Mouse (Mus musculus) embryo, embryonic 10.5 days (tissue): ENCODE data around the gene Taf1b.
A peak's percentile ranks its signal among the peaks of the same experiment; 100 is the strongest.
"Not testable (repeated sequence)": the region's sequence is repeated elsewhere in the genome, so short reads cannot be mapped to it uniquely, and the experiment has no call there.

Source experiments
- DNase-seq: peaks from one replicate; pipeline ENCODE4 v3.0.0-alpha.2; 2015; ENCODE audit warnings: low spot score

The Taf1b gene

DNA sequence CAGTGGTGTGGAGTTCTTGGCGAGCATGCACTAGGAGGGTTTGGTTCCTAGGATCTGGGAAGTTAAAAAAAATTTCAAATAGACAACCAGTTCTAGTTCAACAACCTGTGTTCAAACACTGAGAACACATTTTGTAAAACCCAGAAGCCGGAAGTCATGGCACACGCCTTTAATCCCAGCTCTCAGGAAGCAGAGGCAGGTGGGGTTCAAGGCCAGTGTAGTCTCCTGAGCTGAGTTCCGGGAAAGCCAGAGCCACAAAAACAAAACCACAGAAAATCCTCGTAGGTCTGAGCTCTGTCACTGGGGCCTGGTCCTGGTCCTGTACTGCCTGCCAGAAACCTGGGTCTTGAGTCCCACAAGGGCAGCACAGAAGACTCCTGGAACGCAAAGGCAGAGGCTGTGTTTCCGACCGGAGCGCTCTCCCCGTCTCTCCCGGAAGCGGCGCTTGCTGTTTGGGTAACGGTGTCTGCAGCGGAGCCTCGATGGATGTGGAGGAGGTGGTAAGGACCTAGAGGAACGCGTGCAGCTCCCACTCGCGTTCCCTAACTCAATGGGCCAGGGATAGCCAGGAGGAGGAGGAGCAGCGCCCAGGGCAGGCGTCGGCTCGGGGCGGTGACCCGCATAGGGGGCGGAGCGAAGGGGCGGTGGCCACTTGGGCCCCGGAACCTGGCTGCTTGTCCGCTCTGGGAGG lies at the start of gene Taf1b:
Gene Taf1b, plus strand, starts transcription at position 210 of the 691 bp plus-strand sequence.
- peak; percentile 85 for DNase-seq

DNA sequence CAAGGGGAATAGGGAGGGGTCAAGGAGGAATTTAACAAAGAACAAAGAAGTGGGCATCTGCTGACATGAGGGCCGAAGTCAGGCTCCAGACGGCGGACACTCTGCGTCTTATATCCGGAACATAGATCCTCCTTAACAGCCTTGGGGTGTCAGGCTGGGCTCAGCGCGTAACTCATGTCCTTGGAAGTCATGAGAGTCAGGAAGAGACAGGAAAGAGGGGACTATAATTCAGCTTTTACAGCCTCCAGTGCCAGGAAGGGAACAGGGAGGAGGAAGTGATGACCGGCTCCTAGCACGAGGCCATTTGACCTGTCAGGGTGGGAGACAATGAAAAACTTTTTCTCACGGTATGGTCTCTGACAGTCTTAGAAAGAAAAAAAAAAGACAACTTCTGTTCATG lies 37.8 kb upstream of the Taf1b start:
- no peak for DNase-seq

DNA sequence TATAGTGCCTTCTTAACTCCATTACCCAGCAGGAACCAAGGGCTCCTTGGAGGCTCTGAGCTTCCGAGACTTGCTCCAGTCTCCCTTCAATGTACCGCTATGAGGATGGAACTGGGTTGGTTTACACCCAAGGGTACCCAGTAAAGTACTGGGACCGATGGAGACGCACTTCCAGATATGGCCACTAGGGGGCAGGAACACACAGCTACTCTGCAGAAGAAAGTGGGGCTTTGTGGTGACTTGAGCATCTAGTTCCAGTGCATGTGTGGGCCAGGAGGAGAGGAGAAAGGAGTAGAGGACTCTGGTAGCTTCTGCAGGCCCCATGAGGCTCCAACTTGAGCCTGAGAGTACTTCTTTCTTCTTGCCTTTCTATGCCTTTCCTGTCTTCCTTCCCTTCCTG lies 36.0 kb upstream of the Taf1b start:
- DNase-seq: not testable (repeated sequence)

DNA sequence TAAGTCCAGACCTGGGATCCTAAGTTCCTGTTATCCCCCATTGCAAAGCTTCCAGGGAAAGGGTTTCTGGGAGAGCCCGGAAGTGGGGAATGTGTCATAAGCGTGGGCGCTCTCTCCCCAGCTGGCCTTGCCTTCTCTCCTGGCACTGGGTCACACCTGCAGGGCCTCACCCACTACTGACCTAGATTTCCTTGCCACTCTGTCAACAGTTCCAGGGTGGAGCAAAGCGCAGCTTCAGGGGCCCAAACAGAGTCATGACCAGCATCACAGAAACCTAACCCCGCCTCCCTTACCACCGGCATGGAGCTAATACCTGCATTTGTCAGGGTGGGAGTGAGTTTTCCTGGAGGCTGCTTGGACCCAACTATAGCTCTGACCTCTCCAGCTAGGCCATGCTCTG lies 34.7 kb upstream of the Taf1b start:
- not testable (repeated sequence) for DNase-seq

DNA sequence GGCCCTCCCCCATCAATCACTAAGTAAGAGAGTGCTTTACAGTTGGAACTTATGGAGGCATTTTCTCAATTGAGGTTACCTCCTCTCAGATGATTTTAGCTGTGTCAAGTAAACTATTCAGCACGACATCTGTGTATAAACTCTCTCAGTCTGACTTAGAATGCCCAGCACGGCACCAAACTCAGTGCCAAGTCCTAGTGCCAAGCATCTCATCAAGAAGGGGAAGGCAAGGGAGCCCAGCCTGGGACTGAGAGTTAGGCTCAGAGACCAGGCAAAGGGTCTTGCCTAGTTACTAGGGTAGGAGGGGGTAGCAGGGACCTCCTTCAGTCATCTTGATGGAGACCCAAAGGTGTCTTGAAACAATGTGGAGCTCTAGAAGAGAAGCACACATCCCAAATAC lies 29.2 kb upstream of the Taf1b start:
- DNase-seq: no peak

DNA sequence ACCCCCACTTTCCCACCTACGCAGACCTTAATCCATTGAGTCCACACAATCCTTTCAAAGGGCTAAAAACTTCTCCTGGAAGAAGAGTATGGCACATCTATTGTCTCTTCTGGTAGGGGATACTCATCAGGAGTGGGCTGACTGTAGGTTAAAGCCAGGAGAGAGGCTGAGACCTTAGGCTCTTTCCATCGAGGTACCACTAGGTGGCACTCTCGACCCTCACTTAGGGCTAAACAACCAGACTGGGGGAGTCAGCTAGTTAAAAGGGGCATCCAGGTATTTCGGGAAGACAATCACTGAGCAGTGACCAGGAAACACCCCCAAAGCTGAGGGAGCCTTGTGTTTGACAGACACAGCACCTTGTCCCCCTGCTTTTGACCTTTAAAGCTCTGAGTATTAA lies 27.2 kb upstream of the Taf1b start:
- DNase-seq: peak; percentile 69

DNA sequence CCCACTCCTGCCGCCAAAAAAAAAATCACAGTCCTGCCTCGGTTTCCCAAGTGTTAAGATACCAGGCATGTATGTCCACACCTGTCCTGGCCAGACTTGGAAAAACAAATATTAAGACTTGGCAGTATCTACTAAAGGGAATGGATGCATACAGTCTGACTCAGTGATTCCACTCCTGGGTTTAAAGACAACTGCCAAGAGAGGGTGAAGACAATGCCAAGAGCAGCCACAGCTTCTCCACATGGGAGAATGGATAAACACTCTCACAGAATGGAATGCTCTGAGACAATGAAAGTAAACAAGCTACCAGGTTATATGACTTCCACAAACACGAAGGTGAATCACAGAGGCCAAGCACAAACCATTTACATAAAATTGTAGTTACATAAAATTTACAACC lies 24.9 kb upstream of the Taf1b start:
- DNase-seq: no peak

DNA sequence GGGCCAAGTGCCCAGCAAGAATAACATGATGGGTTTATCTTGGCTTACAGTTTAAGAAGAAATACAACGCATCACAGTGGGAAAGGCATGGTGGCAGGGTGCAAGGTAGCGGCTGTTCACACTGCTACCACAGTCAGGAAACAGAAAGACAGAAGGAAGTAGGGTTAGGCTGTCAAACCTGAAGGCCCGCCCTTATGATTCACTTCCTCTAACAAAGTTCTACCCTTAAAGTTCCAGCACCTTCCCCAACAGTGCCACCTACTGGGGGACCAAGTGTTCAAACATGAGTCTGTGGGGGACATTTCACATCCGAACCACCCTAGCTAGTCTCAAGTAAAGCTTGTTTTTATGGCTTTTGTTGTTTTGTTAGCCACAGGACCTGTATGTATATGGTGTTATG lies 13.2 kb upstream of the Taf1b start:
- no peak for DNase-seq

DNA sequence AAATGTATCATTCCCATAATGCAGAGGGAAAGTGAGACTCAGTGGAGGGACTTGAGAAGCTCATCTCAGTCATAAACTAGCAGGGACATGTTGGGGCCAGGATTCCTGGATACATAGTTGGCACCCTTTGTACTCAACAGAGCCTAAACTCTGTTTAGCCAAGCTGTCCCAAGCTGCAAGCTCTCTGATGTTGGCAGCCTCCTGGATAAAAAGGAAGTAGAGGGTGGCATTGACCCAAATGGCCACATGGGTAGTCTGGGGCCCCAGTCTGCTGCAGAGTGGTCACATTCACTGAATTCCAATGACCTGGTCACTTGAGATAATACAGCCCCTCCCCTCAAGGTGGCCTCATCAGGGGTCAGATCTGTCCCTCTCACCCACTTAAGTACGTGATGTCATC lies 11.3 kb upstream of the Taf1b start:
- DNase-seq: no peak

DNA sequence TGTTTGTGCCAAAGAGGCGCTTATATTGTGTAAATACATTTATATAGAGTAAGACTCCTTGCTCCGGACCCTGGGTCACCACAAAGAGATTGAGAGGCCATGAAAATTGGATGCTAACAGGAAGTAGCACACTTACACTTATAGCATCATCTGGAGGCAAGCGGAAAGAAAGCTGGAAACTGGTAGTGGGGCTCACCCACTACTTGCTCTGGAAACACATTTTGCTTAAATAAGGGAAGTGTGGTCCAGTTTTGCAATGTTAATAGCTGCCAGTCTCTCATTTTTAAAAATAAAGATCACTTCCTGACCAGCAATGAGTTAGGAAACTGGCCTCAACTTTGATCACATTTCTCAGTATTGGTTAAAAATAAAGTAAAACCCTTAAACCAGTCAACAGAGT lies 5.7 kb upstream of the Taf1b start:
- DNase-seq: not testable (repeated sequence)

DNA sequence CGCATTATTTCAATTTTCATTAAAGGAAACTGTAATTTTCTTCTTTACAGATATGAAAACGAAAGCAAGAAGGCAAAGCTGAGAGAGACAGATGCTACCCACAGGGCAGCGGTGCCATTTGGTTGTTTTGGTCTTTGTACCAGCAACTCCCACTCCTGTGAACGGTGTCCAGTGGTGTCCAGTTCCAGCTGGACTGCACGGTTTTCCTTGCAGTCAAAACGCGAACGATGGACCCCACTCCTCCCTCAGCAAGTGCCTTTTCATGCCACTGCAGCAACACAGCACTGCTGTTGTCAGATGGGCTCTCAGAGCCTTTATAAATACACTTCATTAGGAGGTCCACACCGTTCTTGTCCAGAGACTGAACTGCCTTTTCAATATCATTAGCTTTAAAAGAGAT lies 5.1 kb upstream of the Taf1b start:
- DNase-seq: no peak

DNA sequence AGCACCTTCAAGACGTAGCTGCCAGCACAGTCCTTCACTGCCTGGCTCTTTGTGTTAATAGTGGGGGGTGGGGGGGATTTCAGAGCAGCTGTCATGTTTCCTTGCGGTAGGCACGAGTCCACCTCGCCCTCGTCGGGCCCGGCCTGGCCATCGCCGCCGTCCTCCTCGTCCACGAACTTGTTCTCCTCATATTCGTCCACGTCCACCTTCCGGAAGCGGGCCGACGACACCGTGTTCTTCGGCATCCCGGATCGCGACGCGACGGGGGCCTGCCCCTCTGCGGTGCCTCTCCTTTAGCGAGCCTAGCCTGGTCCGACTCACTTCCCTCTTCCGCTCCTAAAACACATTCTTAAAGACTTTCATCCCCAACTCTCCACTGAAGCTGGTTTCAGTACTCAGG lies 4.7 kb upstream of the Taf1b start:
- DNase-seq: no peak

DNA sequence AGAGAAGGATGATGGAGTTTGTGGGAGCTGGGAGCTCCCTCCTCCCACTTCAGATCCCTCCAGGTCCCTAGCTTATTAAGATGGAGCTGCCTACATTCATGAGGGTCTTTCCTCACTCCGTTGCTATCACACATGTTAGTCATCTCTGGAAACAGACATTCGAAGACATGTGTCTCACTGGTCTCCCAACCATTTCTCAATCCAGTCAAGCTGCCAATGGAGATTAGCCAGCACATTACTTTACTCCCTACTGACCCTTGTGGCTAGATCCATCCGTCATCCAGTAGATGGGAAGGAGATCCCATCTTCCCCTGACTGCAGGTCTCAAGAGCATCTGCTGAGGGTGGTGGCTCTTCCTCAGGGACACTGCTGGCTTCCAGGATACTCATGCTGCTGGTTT lies 3.4 kb upstream of the Taf1b start:
- DNase-seq: not testable (repeated sequence)

DNA sequence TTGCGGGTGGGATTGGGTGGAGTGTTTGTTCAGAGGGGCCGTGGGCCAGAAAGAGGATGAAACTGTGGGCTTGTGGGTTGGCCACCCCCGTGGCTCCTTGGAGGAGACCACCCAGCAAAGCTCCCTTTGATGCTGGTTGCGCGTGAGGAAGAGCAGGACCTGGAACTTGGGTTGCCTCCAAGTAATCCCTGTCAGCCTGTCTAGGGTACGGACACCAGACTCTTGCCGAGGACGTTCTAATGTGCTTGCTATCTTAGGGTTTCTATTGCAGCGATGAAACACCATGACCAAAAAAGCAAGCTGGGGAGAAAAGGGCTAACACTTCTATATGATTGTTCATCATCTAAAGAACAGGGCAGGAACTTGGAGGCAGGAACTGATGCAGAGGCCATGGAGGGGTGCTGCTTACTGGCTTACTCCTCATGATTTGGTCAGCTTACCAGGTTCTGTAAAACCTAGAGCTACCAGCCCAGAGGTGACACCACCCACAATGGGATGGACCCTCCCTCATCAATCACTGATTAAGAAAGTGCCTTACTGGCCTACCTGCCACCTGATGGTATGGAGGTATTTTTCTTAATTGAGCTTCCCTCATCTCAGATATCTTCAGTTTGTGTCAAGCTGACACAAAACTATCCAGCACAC lies 804 bp downstream of the Taf1b start:
- not testable (repeated sequence) for DNase-seq

DNA sequence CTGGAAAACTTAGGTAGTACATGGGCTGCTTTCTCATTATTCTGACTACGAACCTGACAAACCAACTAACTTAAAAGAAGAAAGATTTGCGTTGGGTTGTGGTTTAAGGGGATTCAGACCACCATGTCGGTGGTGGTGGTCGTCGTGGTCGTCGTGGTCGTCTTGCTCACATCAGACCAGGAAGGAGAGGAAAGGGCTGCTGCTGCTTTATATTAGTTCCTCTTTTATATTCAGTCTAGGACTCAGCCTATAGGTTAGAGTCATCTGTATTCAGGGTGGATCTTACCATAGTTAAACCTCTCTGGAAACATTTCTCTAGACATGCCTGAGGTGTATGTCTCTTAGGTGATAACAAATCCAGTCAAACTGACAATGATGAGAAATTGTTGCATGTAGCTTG lies 19.0 kb downstream of the Taf1b start:
- no peak for DNase-seq

DNA sequence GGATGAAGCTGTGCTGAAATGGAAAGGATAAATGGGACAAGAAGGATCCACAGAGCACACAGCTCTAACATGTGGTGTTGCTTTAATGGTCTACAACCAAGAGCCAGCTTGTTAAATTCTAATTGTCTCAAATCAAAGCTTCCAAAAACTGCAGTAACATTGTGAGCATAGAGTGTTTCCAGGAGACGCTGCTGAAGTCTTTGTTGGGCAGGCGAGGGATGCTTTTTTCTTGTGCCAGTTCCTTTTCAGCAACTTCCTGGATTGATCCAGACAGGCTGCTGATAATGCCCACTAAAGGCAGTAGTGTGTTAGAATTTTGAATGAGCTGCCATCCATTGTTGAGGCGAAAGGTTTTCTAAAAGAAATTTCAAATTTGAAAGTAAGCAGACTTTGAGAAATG lies 22.9 kb downstream of the Taf1b start:
- DNase-seq: no peak

DNA sequence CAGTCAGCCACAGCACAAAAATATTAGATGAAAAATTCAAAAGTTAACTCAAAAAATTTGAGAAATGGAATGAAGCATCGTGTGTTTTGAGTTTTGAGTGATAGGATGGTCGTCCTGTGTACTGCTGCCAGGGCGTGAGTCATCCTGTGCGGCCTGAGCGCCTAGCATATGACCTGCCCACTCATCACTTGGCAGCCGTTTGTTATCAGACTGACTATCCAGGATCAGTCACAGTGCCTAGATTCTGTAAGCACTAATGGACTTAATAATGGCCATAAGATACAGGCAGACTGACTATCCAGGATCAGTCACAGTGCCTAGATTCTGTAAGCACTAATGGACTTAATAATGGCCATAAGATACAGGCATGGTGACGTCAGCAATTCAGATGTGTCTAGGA lies 26.9 kb downstream of the Taf1b start:
- DNase-seq: not testable (repeated sequence)

DNA sequence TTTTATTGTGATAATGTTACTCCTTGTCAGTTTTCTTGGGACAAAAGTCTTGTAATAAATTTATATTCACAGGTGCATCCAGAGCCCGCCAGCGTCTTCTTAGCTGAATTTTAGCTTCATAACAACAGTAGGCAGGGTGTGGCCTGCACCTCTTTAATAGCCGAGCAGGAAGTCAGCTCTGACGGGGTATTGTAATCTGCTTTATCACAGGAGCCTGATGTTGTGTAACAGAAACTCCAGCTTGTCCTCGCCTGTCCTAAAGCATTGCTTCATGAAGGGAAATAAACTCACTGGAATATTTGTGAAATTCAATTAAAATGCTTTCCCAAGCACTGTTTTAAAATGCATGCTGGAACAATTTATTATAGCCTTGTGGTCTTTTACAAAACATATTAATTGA lies 38.2 kb downstream of the Taf1b start:
- DNase-seq: no peak

DNA sequence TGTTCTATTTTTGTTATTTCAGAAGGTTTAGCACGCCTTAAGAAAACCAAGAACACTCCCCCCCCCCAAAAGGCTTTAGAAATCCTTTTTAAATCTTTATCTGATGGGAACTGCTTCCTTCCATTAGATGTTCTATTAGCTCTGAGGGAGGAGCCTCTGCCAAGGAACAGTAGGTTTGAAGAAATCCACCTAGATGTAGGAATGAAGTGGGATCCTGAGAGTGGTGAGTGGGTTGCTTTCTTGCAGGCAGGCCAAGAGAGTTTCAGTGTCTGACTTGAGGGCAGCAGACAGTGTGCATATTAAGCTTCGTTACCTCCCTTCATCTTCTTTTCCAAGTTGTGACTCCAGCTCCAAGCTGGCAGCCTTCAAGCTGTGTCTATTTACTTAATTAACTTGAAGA lies 39.0 kb downstream of the Taf1b start:
- no peak for DNase-seq

DNA sequence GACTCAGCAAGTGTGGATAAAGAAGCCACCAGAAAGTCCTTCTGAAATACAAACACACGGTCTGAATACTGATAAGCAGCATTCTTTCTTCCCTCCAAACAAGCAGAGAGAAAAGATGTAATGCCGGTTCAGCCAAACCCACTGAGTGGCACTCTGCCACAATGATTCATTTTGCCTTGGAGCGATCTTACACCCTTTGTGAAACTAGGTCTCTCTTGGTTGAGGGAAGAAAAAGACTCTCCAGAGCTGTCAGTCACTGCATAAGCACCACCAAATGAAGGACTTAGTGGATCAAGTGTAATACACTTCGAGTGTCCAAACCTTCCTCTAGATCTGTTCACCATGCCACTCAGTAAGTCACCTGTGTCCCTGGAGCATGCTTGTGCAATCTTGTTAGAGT lies 39.8 kb downstream of the Taf1b start:
- no peak for DNase-seq

DNA sequence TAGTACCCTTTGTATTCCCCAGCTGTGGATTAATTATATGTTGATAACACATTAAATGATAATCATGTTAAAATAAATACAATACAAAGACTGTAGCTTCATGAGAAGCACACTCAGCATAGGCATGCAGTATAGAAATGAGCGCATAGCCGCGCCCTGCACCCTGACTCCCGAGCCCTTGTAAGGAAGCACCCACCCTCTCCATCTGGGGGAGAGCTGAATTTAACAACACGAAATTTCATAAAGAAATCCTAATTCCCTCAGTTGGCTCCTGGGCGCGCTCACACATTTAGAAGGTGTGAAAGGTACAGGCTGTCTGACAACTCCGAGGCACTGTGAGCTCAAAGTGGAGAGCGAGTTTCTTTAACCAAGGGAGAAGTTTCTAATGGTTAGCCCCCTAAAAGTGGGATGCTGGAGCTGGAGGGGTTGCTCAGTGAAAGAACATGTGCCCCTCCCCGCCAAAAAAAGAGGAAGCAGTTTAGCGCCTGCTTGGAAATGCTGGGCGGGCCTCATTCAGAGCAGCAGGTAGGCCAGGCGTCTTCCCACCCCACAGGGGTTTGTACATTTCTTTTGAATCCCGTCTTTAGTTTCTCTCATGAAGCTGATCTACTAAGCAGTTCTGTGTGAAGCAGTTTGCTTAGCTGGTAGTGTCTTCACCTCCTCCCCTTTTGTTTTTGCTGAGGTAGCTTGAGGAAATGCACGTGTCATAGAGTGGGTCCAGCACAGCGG lies 43.4 kb downstream of the Taf1b start:
- DNase-seq: no peak

DNA sequence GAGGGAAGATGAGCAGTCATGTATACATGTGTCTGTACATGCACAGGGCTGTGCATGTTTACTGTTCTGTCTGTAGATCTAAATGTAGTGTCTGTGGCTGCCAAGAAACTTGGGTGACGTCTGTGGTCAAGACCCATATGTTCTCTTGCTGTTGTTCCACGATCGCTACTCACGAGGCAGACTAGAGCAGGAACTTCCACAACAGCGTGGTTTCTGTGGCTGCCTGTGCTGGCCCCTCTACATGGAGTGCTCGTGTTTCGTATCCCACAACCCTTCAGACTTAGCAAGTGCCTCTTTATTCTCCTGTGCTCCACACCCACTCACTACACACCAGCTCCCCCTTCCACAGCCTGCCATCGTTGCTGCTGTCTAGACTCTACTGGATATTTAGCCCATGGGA lies 49.5 kb downstream of the Taf1b start:
- no peak for DNase-seq

DNA sequence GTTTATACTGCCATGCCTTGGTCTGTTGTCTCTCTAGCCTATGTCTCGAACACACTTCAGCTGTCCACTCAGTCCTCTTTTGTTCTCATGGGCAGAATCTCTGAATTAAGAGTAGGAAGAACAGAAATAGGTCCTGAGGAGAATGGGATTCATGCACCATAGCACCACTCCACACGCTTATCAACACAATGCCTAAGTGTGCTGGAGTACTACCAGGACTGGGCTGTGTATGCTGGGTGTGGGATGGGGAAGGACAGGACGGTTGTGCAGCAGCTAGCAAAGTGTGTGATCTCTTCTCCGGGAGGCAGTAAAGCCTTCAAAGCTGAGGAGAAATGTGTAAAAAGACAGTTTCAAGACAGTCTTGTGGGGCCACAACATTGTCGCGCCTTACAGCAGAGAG lies 50.7 kb downstream of the Taf1b start:
- DNase-seq: no peak
